Mouse (Mus musculus): ENCODE data around the gene Snx10.

The Snx10 gene

DNA sequence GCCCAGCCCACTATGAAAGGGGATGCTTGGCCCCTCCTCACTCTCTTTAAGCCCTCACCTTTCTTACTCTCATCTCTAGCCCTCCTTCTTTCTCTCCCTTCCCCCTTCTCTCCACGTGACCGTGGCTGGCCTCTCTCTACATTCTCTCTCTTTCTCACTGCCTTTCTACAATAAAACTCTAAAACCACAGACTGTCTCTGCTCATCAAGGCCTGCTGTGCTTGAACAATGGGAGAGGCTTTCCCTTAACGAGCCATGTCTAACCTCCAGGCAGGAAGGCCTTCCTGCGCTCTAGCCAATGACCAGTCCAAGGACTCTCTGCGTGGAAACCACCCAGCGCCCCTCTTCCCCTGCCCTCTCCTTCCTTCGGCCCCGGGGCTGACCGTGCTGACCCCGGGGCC, 11.9 kb downstream of the Snx10 start:
- DNase-seq = no peak

- no peak for DNase-seq
These were observed 16.8 kb downstream of the Snx10 start for GRCm38 (mm10) chr6:51540525-51540924.

DNA sequence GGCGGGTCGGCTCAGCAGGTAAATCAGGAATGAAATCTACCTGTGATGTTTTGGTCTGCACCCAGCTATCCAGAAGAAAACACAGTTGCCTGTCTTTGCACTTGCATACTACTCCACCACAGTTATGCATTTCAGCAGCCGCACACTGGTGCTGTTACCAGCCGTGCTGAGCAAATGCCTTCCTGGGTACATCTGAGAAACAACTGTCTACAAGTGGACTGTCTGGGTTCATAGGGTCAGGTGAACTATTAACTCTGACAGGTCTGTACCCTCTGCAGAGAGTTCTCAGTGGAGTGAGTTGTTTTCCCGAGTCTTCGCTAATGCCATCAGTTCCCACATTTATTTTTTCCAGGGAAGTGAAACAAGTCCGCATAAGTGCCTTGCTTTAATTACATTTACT, 17.7 kb downstream of the Snx10 start:
- DNase-seq = no peak

- DNase-seq = no peak
These were observed 18.4 kb downstream of the Snx10 start for GRCm38 (mm10) chr6:51542147-51542546.

DNA sequence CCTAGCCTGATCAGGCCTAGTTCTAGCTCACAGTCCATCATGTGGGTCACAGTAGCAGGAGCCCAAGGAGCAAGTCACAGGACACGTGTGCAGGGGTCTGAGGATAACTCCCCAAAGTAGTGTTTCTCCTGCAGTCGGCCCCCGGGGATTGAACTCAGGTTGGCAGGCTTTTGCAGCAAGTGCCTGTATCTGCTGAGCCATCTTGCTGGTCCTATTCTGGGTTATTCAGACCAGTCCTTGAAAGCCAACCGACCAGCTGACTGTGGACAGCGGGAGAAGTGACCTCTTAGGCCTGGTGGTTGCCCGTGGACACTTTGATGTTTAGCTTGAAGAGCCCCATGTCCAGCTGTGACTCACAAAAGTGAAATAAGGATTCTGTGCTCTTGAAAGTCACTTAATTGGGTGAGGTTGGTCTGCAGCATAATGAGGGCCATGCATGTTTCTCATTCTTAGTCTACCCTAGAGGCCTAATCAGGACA, 20.0 kb downstream of the Snx10 start:
- DNase-seq = no peak

- peak; percentile 46 for DNase-seq
These were observed 20.5 kb downstream of the Snx10 start for GRCm38 (mm10) chr6:51544118-51544681.

DNA sequence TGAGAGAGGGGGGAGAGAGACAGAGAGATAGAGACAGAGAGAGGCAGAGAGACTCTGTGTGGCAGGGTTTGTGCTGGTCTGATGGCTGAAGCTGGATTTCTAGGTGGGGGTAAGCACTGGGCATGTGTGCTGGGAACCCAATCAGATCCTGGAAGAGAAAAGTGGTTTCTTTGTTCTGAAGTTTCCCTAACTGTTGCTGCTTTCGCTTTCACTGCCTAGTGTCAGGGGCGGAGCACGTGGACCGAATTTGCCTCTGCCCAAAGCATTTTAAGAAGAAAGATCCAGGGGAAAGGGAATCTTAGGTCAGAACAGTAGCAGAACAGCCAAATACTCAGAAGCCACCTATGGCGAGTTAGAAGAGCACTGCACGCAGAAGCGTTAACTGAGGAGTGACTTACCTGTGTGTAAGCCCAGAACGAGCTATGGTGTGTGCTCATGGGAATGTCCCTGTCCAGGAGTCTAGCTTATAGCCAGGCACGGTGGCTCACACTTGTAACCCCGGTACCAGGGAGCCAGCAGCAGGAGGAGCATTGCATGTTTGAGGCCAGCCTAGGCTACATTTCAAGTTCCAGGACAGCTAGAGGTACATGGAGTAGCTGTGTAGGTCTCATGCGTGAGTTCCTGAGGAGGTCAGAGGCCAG, 21.6 kb downstream of the Snx10 start:
- peak; percentile 29 for DNase-seq

- DNase-seq = no peak
These were observed 22.4 kb downstream of the Snx10 start for GRCm38 (mm10) chr6:51546085-51546484.

- DNase-seq = no peak
These were observed 25.1 kb downstream of the Snx10 start for GRCm38 (mm10) chr6:51548757-51549156.

DNA sequence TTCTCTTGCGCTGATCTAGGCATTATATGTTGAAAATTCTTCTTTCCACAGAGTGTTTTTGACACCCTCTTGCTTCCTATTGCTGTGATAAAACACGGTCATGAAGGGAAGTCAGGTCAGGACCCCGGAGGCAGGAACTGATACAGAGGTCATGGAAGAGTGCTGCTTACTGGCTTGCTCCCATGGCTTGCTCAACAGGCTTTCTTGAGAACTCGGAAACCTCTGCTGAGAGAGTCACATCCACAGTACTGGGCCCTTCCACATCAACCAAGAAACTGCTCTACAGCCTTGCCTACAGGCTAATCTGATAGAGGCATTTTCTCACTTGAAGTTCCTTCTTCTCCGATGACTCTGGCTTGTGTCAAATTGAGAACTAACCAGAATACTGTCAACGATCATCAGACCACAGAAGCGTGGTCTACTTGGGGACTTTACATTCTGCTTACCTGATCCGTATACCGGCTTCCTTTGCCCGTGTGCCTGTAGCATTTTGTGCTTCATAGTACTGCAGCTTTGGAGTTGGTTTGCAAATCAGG, 27.6 kb downstream of the Snx10 start:
- no peak for DNase-seq

GRCm38 (mm10) chr6:51556562-51556961, 32.9 kb downstream of the Snx10 start:
- no peak for DNase-seq

GRCm38 (mm10) chr6:51558311-51558710, 34.6 kb downstream of the Snx10 start:
- no peak for DNase-seq

DNA sequence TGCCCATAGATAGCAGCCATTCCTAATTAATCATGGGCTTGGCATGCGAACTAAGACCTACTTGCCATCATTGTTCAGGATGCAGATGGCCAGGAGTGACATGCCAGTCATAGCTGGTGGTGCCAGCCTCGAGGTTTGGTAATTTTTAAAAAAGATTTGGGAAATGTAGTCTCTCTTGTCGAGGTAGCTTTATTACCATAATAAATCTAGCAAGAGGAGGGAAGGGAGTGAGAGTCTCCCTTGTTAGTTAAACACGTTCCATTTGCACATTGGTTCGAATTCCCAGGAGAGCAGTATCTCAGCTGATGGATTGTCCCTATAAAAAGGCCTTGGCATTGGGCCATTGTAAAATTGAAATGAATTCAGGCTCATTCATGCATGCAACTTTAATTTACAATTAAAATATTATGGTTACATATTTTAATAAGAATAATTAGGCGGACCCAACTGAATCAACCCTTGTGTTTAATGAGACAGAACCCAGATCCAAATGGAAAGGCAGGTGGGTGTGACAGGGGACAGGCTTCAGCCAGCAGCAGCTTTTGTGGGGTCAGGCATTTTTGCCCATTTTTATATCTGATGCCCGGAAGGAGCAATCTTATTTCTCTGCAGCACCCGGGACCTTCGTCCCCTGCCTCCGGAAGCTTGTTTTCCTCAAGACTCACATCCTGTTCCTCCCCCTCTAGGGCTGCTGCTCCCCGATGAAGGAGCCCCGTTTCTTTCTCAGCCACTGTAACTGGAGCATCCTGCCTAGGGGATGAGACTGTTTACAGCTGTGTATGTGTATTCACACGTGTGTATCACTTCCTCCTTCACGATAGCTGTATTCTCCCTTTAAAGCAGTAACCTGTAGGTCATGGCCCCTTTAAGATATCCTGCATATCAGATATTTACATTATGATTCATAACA, 43.3 kb downstream of the Snx10 start:
- DNase-seq = no peak

GRCm38 (mm10) chr6:51569086-51569485, 45.4 kb downstream of the Snx10 start:
- no peak for DNase-seq

DNA sequence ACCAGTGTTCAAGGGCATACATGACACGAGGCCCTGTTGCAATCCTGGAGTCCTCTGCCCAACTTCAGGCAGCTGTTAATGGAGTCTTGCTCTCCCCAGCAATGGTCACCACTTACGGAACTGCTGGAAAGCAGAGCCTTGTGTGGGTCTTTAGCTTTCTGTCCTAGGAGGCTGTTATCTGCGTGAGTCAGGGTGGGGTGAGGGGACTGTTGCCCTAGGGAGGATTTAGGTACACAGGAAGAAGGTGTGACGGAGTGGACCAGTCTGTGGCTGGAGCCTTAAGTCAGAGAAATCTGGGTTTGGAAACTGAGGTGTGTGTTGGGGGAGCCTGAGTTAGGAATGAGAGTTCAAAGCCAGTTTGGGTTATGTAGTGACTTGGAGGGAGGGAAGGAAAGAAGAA, 49.4 kb downstream of the Snx10 start:
- DNase-seq = no peak

- no peak for DNase-seq
These were observed 50.4 kb downstream of the Snx10 start for GRCm38 (mm10) chr6:51574132-51574531.

- DNase-seq = no peak
These were observed 54.7 kb downstream of the Snx10 start for GRCm38 (mm10) chr6:51578415-51578814.

GRCm38 (mm10) chr6:51580040-51580680, 56.5 kb downstream of the Snx10 start:
- peak; percentile 90 for DNase-seq

- DNase-seq = no peak
These were observed 57.7 kb downstream of the Snx10 start for GRCm38 (mm10) chr6:51581418-51581817.

DNA sequence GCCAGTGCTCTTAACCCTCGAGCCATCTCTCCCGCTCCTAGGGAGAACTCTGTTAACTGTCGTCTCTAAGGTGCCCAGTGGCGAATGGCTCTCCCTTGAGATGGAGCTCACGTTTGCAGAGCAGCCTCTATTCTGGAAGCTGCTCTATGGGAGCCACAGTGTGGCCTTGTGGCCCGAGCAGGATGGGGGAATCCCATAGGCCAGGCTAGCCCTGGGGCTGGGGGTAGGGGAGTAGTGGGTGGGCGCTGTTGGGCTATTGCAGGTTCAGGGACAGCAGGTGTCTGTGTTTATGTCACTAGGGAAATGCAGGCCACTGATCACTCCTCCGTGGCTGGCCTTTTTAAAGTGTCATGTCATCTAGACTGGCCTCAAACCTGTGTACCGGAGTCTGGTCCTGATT, 58.4 kb downstream of the Snx10 start:
- DNase-seq = no peak

DNA sequence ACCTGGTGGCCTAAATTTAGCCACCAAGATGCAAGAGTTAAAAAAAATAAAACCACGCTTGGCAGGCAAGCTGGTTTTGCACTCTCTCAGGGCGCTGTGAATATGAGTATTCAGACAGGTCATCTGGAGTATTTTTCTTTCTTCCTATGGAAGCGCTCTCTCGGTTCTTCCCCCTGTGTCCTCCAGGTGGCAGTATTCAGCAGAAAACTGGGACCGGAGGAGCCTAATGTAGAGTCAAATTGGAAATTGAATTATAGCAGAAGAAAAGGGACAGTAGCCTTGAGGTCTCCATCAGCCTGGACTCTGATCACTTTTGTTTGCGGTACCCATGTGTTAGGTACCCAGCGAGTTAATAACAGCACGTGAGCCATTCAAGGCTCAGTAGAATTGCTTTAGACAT, 62.3 kb downstream of the Snx10 start:
- DNase-seq = peak; percentile 77

DNA sequence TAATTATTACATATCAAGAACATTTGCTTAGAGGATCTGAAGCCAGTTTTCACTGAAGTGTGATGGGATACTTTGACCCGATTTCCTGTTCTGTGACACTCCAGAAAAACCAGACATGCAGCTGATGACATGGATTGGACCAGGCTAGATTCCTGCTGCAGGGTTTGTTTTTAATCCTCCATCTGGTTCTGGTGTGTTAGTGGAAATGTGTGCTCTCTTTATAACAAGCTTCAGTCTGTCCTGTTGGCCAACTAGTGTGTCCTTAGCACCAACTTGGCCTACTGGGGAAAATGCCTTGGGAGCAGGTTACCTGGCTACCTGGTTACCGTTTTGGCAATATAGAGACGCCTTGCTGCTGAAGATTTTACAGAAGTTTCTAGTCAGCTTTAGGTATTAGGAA, 63.6 kb downstream of the Snx10 start:
- no peak for DNase-seq

GRCm38 (mm10) chr6:51591264-51591663, 67.6 kb downstream of the Snx10 start:
- DNase-seq = no peak

Measured in lung, postnatal 14 days (tissue).